Mouse (Mus musculus) CD8-positive naive resting alpha-beta T cell, adult 2 months (primary cell): ENCODE data around the gene Arl10.
"Not testable (repeated sequence)": the region's sequence is repeated elsewhere in the genome, so short reads cannot be mapped to it uniquely, and the experiment has no call there.

ENCODE experiments used
- DNase-seq, 2 experiments: peaks; one replicate each; pipeline ENCODE4 v3.0.0; 2022; ENCODE audit warnings: low read depth in 2 of 2, low spot score in 2 of 2

Arl10 gene

DNA sequence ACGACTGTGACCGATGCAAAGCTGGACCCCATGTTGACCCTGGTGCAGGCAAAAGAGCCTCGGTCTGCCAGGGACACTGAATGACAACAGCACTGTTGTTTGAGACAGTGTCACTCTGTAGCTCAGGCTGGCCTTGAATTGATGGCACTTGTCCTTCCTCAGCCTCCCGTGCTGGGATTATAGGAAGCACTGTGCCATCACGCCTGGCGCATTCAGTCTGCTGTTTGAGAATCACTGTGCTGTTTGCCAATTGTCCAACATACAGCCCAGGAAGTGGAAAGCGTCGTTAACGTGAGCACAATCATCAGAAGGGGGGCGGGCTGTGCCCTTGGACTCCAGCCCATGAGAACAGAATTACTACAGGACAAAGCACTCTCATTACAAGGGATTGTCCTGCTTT lies 7.3 kb downstream of the Arl10 start:
- DNase-seq = no peak

DNA sequence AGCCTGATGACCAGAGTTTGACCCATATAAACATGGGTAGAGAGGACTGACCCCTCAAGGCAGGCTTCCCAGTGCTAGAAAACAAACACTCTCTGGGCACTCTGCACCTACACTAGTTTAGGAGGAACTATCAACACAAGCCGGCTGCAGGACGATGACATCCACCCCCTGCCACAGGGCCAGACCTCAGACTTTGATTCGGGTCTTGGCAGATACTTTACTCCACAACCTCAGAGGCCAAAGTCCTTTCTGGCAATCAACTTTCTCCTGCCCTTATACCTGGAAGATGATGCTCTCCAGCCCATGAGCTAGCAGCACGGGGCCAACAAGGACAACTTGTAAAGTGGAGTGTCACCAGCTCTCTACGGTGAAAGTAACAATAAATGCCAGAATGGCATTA lies 8.0 kb downstream of the Arl10 start:
- DNase-seq = no peak

DNA sequence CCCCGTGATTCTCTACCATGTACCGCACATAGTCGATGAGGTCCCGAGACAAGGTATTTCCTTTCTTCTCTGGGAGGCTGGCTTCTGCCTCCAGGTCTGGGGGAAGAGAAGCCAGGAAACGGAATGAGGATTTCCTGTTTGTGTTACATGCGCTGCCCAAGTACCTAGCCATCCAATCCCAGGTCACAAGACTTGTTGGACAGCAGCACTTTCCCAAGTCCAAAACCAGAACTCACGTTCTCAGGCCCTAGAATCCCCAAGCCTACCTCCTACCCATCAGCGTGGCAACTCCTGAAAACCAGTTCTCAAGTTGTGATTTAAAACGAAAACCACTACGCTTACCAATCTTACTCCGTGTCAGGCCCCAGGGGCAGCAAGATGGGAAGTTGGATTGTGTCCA lies 11.0 kb downstream of the Arl10 start:
- DNase-seq = no peak

DNA sequence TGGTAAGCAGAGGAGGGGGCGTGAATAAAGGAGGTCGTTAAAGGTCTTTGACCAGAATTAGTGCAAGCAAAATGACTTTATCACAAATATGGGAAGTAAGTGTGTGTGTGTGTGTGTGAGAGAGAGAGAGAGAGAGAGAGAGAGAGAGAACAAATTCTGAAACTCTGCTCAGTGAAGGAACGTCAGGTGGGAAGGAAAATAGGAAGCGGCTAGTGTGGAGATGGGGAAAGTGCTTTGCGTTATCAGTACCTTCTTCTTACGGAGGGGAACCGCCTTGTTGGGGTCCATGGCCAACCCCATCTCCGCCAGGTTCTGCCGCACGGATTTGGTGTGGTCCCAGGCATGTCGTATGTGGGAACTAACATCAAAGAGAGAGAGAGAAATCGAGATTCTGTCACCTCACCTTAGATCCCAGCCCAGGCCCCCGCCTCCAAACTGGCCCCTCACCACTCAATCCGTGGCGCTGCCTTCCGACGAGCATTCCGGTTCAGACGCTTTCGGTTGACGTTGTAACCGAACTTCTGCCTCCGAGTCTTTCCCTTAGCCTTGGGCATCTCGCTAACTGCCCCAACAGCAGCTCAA lies 14.7 kb downstream of the Arl10 start:
- no peak for DNase-seq

DNA sequence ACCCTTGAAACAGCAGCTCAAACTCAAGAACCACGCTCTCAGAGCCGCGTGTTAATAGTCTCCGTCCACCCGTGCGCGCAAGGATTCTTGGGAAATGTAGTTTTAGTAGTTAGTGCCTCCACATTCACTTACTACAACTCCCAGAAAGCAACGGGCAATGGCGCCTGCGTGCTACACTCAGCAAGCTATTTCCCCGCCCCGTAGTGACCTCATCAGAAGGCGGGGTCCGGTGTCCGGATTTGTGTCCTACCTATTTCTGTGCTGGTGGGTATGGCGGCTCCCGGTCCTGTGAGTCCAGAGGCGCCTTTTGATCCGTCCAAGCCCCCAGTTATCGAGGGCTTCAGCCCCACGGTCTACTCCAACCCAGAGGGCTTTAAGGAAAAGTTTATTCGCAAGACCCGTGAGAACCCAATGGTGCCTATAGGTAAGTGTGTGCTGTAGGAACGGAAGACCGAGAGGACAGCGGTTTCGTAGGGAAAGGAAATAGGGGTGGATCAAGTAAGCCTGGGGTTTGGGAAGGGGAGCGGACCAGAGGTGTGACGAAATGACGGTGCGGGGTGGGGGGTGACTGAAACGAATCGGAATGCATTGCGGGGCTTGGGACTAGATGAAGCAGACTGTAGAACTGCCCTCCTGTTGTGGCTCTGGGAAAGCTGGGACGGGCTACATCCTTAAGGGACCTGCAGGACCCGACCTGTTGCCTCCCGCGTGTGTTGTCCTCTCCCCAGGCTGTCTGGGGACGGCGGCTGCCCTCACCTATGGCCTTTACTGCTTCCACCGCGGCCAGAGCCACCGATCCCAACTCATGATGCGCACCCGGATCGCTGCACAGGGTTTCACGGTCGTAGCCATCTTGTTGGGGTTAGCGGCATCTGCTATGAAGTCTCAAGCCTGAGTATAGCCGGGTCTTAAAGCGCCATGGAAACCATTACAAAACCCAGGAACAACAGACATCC lies 15.5 kb downstream of the Arl10 start, which contains the start of the genes Nop16 and Higd2a:
Gene Nop16 (minus strand): TSS at position 95 of the 956 bp plus-strand sequence.
Gene Higd2a (plus strand): TSS at position 212 of the 956 bp plus-strand sequence.
- peak; percentile 94 to 95 for DNase-seq

DNA sequence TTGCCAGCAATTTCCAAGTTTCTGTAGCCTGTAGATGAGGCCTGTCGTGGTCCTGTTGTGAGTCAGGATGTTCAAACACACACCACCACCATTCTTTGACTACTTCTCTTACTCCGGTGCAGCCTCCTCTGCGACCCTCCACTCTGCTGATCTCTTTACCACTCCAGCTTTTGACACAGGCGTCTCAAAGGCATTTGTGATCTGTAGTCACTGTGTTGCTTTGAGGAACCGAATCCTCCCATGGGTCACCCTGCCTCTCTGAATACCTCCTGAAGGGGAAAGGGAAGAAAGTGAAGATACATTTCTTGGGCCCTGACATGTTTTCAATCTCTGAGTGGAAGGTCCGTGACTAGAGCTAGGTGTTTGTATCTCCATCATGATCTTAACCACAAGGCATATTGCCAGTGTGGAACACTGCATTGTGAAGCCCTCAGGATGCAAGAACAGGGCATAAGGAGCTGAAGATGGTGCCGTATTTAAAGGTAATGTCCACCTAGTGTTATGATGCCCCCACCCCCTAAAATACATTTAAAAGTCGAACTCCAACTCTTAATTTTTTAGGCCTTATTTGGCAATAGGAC lies 17.1 kb downstream of the Arl10 start:
- no peak for DNase-seq

DNA sequence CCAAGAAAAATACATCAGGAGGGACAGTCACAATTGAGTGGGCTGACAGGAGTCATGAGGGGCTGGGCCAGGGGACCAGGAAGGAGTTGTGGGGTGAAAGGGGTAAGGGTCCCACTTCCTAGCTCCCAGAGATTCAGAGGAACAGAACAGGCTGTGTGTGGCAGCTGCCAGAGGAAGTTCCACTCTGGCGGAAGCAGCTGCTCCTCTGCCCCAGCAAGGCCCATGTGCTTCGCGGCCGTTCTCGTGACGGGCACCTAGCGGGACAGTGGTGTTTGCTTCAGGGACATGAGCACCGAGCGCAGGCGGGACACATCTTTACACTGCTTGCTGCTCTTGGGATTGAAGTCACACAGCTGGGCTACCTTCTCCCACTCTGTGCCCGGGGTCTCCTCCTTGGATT lies 18.8 kb downstream of the Arl10 start:
- DNase-seq = no peak

DNA sequence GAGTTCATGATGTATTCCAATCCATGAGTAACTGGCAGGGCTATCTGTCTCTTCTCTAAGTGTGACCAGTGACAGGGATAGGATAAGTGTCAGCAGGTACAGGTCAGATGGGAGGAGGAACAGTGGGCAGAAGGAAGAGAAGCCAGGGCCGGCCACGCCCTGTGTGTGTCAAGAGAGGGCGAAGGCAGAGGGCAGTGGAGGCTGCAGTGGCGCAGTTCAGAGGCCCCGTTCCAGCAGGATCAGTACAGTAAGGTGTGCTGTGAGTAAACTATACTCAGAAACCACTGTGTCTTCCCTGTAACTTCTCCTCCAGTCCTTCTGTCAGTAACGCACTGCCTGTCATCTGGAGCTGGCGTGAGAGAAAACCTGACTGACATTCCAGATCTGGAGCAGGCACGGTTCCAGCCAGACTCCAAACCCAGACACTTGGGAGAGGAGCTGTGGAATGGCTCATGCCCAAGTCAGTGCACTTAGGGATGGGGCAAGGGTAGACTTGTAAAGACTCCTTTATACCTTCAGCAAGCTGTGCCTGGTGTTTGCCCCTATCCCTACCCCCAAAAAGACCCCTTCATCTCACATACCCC lies 21.4 kb downstream of the Arl10 start:
- no peak for DNase-seq

DNA sequence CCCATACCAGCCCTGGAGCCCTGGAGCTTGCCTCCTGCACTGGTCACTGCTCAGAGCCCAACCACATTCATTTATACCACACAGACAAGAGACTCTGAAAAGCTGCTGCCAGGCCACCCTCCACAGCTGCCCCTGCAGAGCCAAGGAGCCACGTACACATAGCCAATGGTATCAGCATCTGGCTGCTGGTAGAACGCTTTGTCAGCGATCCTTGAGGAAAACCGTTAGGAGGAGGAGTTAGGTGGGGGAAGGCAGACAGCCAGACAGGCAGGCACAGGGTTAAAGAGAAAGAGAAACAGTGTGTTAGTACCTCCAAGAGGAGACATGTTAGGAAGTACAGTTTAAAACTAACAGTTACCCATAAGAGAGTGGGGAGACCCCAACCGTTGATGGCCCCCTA lies 22.1 kb downstream of the Arl10 start:
- no peak for DNase-seq

DNA sequence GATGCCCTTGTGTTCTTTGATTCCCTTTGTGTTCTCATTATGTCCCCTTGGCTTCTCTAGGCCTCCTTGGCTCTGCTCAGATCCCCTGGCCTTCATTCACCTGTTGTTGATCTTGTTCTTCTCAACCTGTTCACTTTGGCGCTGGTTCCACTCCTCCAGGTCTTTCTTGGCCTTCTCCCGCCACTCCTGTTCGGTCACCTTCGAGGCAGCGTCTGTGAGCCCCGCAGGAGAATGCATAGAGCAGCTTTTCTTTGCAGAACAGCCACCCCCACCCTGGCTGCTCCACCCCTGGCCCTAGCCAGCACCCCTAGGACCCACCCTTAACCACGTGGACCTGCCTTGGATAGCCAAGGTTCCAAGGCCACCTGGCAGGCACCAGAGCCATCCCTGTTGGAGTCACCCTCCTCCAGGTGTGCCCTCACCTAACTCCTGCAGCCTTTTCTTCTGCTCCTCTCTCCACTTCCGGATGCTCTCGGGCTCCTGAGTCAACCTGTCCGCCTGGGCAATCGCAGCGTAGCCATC lies 23.9 kb downstream of the Arl10 start:
- no peak for DNase-seq

DNA sequence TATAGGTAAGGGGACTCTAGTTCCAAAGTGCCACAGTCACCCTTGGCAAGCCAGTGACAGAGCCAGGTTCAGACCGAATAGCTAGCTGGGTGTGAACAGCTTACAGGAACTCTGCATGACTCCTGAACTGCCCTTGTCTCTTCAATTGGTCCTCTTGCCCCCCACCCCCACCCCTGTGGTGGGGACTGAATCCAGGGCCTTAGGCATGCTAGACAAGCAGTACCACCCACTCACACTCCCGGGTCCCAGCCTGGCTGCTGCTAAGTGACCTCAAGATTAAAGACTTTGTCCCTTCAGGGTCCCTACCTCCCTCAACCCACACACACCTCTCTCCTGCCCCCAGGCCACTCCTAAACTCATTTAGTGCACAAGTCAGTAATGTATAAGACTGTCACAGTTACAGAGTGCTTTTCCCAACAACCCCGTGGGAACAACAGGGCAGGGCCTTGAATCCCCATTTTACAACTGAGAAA lies 27.9 kb downstream of the Arl10 start:
- DNase-seq = no peak

DNA sequence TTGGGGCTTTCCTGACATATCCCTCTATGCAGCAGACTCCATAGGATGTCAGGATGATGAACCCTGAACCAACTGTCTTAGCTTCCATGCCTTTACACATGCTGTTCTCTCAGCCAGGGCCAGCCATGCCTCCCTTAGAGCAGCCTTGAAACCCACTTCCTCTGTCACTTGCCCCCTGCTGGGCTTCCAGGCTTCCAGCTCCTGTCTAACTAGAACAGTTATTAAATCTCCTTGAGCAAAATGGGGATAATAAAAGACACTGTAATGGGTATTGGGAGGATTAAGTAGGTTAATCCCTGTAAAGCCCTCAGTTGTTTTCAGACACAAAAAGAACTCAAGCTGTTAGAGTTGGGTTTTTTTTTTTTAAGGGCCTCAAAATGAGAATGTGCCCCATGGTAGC lies 28.7 kb downstream of the Arl10 start:
- DNase-seq = no peak

DNA sequence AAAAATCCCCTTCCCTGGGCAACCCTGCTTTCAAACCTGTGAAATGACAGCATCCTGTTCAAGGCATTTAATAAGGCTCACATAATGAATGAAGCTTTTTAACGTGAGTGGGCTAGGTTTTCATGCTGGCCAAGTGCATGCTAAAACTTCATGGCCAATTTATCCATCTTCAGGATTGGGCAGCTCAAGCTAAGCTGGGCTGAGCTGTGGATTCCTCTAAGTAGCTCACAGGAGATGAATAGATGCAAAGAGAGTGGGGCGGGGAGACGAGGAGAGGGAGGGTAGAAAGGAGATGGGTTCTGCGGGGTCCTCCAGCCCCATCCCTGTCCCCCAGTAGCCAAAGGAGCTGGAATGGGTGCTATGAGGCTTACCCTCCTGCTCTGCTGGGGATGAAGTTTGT lies 29.4 kb downstream of the Arl10 start:
- DNase-seq = no peak

DNA sequence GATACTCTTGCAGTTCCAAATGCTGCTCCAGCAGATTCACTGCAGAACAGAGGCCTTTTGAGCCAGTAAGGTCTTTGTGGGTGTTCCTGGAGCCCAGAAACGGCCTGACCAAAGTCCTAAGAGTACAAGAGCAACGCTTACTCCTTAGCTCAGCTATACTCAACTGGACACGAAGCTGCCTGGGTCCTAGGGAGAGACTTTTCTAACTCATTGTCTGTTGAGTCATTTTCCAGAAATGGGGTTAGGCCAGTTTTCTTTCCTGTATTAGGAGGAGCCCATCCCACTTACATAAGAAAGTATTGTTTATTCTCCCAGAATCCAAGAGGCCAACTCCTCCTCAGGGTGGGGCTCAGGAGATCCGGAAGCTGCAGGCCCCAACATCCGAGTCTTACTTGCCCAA lies 30.6 kb downstream of the Arl10 start:
- DNase-seq = no peak

DNA sequence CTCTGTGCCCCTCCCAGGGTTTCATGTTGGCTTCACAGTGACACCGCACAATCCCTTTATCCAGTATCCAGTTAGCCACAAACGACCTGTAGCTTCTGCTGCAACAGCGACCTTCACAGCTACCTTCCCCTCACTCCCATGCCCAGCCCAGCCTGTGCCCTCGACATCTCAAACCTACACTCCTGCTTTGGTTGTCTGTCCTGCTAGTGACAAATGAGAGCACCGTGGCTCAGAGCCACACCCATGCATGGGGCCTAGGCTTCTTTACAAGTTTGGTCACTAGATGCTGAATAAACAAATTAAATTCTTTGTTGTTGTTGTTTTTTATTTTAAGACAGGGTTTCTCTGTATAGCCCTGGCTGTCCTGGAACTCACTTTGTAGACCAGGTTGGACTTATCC lies 32.4 kb downstream of the Arl10 start:
- no peak for DNase-seq

DNA sequence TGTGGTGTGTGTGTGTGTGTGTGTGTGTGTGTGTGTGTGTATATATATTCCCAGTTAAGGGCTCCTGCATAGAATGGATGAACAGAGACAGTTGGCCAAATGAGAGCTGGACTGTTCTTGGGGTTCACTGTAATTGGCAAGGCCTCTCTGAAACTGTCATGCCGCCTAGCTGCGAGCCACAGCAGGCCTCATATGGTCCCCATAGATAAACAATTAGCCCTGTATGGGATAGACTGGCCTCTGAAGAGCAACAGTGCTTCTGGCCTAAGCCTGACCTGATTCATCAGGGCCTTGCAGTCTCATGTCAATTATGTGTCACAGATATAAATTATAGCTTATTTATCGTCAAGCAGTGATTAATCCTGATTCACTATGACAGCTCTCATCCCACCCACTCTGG lies 33.2 kb downstream of the Arl10 start:
- no peak for DNase-seq

DNA sequence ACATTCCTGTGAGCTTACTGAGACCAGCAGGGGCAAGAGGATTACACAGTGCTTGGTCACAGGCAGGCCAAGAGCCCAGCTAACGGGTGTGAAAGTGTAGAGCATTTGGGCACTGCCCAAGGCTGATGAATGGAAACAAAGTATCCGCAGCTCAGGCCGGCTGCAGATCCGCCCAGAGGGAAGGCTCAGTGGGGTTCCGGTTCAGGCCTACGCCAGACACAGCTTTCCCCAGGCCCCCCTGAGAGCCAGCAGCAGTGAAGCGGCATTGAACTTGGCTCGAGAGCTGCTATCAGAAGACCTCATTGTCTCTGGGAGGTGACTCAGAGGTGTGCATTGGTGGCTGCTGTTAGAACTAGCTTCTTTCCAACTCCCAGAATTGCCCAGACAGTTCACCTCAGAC lies 33.9 kb downstream of the Arl10 start:
- no peak for DNase-seq

DNA sequence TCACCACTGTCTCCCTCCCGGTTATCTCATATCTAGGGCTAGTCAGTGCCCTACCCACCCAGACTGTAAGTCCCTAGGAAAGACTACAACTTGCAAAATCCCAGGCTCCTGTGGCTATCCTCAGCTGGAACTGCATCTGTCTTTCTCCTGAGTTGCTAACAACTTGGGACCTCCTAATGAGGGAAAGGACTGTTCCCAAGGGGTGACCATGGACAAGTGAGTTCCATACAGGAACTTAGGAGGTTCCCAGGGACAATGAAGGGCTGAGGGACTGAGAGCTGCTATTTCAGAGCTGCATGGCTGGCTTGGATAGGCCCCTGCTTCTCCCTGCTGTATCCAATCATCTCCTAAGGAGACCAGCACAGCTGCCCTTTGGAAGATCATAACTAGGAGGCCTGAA lies 34.5 kb downstream of the Arl10 start:
- no peak for DNase-seq

DNA sequence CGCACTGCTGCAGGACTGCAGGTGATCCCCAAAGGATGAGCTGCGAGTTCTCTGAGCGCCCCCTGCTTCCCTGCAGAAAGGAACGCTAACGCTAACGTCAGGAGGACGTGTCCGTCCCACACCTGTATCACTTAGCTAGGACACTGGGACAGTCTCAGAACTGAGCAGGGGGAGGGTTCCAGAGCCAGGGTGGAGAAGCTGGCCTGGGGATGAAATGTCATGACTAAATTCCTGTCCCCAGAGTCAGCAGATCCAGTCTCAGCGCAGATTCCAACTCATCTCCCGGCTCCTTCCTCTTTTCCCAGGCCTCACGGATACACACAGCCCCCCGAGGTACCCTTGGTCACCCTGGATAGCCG lies 35.8 kb downstream of the Arl10 start:
- DNase-seq = no peak

DNA sequence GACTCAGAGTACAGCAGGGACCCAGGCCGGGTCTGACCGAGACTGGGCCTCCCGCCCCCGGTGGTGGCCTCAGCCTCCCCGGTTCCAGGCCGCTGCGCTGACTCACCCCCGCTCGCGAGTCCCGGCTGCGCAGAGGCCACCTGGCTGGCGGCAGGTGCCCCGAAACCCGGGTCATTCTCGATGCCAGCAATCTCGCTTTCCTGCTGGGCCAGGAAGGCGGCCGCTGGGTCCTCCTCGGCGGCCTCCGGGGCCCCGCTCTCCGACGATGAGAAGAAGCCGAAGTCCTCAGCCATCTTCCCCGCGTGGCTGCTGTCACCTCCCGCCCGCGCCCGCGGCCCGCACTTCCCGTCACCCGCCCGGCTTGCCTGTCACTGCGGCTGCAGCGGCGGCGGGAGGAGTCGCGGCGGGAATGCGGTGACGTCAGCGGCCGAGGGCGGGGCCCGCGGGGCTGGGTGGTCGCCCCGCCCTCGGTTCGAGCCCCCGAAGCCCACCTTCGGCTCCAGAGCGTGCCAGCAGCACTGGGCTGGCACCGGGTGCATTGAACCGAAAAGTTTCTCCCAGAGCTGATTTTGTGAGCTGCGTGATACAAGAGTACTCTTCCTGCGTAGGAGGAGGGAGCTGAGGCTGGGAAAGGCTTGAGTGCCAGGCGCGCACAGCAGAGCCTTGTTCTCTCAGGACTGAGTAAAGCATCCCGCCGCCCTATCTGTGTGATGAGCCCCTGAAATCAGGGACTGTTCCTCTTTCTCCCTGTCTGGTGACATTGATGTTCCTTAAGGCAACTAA lies 36.3 kb downstream of the Arl10 start, which contains the start of gene Cltb:
Gene Cltb (minus strand): TSS at position 373 of the 783 bp plus-strand sequence.
- peak; percentile 79 to 80 for DNase-seq

DNA sequence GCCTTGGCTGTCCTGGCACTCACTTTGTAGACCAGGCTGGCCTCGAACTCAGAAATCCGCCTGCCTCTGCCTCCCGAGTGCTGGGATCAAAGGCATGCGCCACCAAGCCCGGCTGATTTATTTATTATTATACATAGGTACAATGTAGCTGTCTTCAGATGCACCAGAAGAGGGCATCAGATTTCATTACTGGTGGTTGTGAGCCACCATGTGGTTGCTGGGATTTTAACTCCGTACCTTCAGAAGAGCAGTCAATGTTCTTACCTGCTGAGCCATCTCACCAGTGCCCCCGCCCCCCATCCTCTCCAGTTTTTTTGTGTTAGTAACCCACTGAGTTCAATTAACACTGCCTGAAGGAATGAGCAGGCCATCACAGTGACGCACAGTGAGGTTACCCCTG lies 38.3 kb downstream of the Arl10 start:
- not testable (repeated sequence) for DNase-seq
